Mouse (Mus musculus): Measurements from ENCODE around the gene Mbd6.

- TF ChIP-seq CTCF (IDR thresholded peaks at IDR 0.05; ENCODE audit: extremely low read depth, insufficient read depth, low read length) (no peak), POLR2A (IDR thresholded peaks at IDR 0.05; ENCODE audit: extremely low read depth, insufficient read depth, low read length) (no peak)
Observed at GRCm38 (mm10) chr10:127321621-127322020, 32.8 kb upstream of the Mbd6 start, which contains the start of gene Arhgap9.

All from cortical plate, adult 2 months (tissue).